Mouse (Mus musculus) hindbrain, embryonic 16.5 days (tissue): ENCODE results near the gene Ppp1r15a. TPM values are rescaled to one million over a fixed set of nuclear protein-coding genes. Genes with fewer than 3 reads are reported as not detected.
"Not testable (repeated sequence)": the region's sequence is repeated elsewhere in the genome, so short reads cannot be mapped to it uniquely, and the experiment has no call there.

Experiments used
- ATAC-seq: fragments of 200-750 bp; cut with Nextera tagmentation; 2 replicates; pipeline ENCODE4 v1.8.0; 2017; ENCODE audit warnings: moderate TSS enrichment, moderate library complexity
- H3K27ac ChIP-seq: fragments of 300-500 bp; sonication (generic); 2 replicates; pipeline ENCODE4 v1.5.1; 2014; ENCODE audit warnings: low read depth, mild to moderate bottlenecking, control low read depth, low read length, moderate library complexity
- H3K27me3 ChIP-seq: fragments of 300-500 bp; sonication (generic); replicated peaks from 2 replicates; pipeline ENCODE4 v1.6.1; 2014; ENCODE audit warnings: low read length; ENCODE audit not compliant: control insufficient read depth, insufficient read depth
- H3K36me3 ChIP-seq: fragments of 300-500 bp; sonication (generic); 2 replicates; pipeline ENCODE4 v1.6.1; 2014; ENCODE audit warnings: mild to moderate bottlenecking, low read length, moderate library complexity, mixed read lengths; ENCODE audit not compliant: control insufficient read depth, insufficient read depth
- H3K4me1 ChIP-seq: fragments of 300-500 bp; sonication (generic); 2 replicates; pipeline ENCODE4 v1.6.1; 2014; ENCODE audit warnings: low read depth, low read length; ENCODE audit not compliant: control insufficient read depth, insufficient read depth
- H3K4me2 ChIP-seq: fragments of 300-500 bp; sonication (generic); 2 replicates; pipeline ENCODE4 v1.6.1; 2014; ENCODE audit warnings: mild to moderate bottlenecking, low read length, control low read depth, moderate library complexity
- H3K4me3 ChIP-seq: fragments of 300-500 bp; sonication (generic); 2 replicates; pipeline ENCODE4 v1.5.1; 2014; ENCODE audit warnings: mild to moderate bottlenecking, low read length, control low read depth, moderate library complexity
- H3K9ac ChIP-seq: fragments of 300-500 bp; sonication (generic); 2 replicates; pipeline ENCODE4 v1.6.1; 2014; ENCODE audit warnings: low read depth, mild to moderate bottlenecking, control low read depth, low read length, moderate library complexity
- H3K9me3 ChIP-seq: fragments of 300-500 bp; sonication (generic); 2 replicates; pipeline ENCODE4 v1.6.1; 2014; ENCODE audit warnings: mild to moderate bottlenecking, low read length, moderate library complexity; ENCODE audit not compliant: control insufficient read depth
- WGBS: fragments of 180-500 bp; shearing (Covaris S2); extraction: QIAGEN DNeasy Blood & Tissue Kit; methylation state at CpG from one replicate; pipeline ENCODE4 v1.1.7; 2014; 5-methylcytosine and 5-hydroxymethylcytosine counted together
- polyA plus RNA-seq: library from polyadenylated mRNA; unstranded; fragments of >200 nt; fragmentation: Nextera tagmentation; extraction: Ambion mirVana; gene quantifications from 2 replicates; pipeline ENCODE4 v1.2.1, GENCODE M21; 2015

The Ppp1r15a gene
- polyA plus RNA-seq, 1 experiment from 2014 or later, result 18.2 TPM

DNA sequence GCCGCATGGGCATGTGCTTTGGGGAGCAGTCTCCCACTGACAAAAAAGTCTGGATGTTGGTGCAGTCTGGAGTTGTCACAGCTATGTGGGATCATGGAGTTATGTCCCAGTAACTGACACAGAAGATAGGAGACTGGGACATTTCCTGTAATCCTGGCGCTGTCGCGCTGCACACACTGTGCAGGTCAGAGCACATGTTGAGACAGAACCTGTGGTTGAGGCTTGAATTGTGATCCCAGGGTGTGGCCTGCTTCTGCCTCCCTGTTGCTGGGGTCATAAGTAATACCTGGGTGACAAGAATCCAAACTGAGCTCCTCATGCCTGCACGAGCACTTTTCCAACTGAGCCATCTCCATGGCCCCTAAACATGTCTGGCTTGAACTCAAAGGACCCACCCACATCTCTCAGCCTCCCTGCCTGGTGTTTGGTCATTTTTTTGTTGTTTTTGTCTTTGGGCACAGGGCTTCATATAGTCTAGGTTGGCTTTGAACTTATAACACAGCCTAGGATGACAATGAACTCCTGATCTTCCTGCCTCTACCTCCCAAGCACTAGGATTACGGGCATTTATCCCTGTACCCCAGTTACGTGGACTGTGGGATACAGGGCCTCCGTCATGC lies 33.7 kb downstream of the Ppp1r15a start:
- Histone ChIP-seq H3K27me3 (no peaks in the 10 kb centered on the region), H3K4me3 (no peak overlapping the region), H3K4me1 (peaks cover 8% of the 10 kb centered on the region), H3K36me3 (peaks cover 21% of the 10 kb centered on the region), H3K27ac (no peak overlapping the region), H3K9ac (no peak overlapping the region), H3K4me2 (no peak overlapping the region), H3K9me3 (no peaks in the 10 kb centered on the region)
- no peak for ATAC-seq
- WGBS, result 96% methylated on average over 8 of the region's 8 CpGs

DNA sequence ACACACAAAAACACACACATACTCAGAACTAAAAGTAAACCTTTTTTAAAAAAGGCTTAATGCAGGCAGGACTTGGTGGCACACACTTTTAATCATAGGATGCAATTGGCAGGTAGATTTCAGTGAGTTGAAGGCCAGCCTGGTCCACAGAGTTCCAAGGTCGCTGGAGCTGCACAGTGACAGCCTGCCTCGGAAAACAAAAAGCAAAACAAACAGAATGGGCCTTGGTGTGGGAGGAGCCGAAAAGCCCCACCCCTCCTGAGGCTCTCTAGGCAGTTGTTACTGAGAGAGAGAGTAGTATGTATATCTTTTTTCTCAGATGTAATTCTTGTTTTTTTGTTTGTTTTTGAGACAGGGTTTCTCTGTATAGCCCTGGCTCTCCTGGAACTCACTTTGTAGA lies 34.8 kb downstream of the Ppp1r15a start:
- Histone ChIP-seq H3K36me3 (peaks cover 17% of the 10 kb centered on the region), H3K9ac (peak overlapping the region; percentile 29; the same call in 1 of the 2 replicates), H3K9me3 (no peaks in the 10 kb centered on the region), H3K4me3 (no peak overlapping the region), H3K27me3 (no peaks in the 10 kb centered on the region), H3K27ac (no peak overlapping the region), H3K4me1 (peaks cover 8% of the 10 kb centered on the region), H3K4me2 (no peak overlapping the region)
- 25% methylated on average over 3 of the region's 3 CpGs for whole genome bisulfite sequencing
- ATAC-seq, result no peak

DNA sequence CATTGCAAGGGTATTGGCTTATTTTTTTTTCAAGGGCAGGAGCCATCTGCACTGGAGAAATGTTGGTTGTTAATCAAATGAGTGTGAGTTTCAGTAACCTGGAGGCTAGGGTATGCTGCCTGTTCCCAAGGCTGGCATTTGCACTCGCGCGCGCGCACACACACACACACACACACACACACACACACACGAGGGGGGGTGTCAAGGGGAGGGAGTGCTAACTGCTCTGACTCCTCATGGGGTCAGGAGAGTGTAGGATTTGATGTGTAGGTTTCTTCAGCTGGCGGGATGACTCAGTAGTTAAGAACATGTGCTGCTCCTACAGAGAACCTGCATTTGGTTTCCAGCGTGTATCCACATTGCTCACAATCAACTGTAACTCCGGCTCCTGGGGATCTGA lies 35.2 kb downstream of the Ppp1r15a start:
- Histone ChIP-seq H3K27ac (no peak overlapping the region), H3K9me3 (no peaks in the 10 kb centered on the region), H3K4me1 (peaks cover 8% of the 10 kb centered on the region), H3K9ac (peak overlapping the region; percentile 29; the same call in 1 of the 2 replicates), H3K4me3 (no peak overlapping the region), H3K4me2 (no peak overlapping the region), H3K36me3 (peaks cover 17% of the 10 kb centered on the region), H3K27me3 (no peaks in the 10 kb centered on the region)
- no peak for ATAC-seq
- WGBS, result 54% methylated on average over 9 of the region's 9 CpGs

DNA sequence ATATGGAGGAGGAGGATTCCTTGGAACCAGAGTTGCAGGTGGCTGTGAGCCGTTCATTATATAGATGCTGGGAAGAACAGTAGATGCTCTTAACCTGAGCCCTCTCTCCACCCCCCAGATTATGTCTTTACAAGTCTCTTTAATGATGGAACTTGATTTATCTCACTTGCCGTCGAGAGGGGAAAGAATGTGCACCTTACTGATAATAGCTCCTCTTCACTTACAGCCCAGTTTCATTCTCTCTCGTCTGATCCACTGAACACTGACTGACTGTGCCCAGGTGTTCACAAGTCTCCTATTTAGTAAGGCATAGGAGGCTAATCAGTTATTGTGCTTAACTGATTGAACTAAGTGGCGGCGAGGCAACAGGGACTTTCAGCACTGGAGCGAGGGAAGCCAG lies 36.5 kb downstream of the Ppp1r15a start:
- Histone ChIP-seq H3K4me3 (no peak overlapping the region), H3K9ac (no peak overlapping the region), H3K4me2 (no peak overlapping the region), H3K27ac (no peak overlapping the region), H3K4me1 (peaks cover 8% of the 10 kb centered on the region), H3K9me3 (no peaks in the 10 kb centered on the region), H3K27me3 (no peaks in the 10 kb centered on the region), H3K36me3 (peaks cover 12% of the 10 kb centered on the region)
- WGBS, result 84% methylated on average over 7 of the region's 7 CpGs
- ATAC-seq, result no peak

DNA sequence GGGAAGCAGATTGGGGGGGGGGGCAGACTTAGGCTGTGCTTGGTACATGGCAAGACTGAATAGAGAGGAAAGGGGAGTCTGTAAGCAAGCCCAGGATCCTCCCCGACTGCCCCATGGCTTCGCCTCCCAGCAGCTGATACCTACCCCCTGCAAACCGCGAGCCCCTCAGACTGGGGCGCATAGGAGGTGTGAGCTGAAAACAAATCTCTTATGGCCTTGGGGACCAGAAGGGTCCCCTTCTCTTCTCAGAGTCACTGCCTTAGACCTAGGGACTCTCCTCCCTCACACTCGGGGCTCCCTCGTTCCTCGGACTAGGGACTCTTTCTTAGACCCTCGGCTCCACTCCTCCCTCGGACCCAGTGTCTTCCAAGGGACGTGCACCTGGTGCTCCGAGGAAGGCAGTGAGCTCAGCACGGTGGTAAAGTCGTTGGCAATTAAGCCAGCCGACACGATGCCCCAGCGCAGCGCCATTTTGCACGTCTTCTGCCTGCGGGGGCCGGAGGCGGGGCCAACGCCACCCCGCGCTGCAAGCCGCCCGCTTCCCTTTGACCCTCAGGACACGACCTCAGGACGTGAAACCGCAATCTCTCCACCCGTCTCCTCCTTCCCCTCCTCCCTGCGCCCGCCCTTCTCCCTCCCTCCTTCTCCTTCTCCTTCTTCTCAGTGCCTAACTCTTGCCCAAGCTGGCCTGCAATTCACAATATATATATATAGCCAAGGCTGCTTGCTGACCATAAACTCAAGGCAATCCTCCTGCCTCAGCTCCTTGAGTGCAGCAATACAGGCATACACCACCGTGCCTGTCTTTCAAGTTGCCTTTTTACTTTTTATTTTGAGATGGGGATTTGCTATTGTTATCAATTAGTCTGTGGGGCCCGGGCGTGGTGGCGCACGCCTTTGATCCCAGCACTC lies 37.5 kb downstream of the Ppp1r15a start, which contains the start of gene Dhdh:
Gene Dhdh, minus strand, starts transcription at position 513 of the 912 bp plus-strand sequence.
- ATAC-seq, result peak; percentile 49
- H3K27me3 ChIP-seq, result no peaks in the 10 kb centered on the region
- H3K4me1 ChIP-seq, result peaks cover 8% of the 10 kb centered on the region
- WGBS, result 8% methylated on average over 38 of the region's 38 CpGs
- H3K36me3 ChIP-seq, result peaks cover 5% of the 10 kb centered on the region
- H3K9ac ChIP-seq, result peak within 1 kb of the TSS; percentile 75
- no peaks in the 10 kb centered on the region for H3K9me3 ChIP-seq
- peak within 1 kb of the TSS; percentile 49 for H3K4me3 ChIP-seq
- peak within 1 kb of the TSS; percentile 90 for H3K27ac ChIP-seq
- H3K4me2 ChIP-seq, result peak within 1 kb of the TSS; percentile 74

DNA sequence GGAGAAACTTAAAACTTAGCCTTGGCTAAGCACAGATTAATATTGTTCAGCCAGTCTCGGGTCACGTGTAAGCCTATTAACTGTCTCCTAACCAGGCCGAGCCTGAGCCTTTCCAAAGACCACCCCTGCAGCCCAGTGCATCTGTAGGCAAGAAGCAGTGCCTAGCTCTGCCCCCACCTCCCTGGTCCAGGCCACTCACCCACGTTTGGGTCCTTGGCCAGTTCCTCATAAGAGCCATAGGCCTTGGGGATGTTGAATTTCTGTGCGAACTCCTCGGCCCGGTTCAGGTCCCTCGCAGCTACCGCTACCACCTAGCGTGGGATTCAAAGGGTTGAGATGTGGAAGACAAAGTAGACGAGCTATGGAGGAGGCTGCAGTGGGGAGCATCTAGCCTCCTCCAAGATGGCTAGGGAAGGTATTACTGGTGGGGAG lies 38.2 kb downstream of the Ppp1r15a start:
- no peaks in the 10 kb centered on the region; the same call in 1 of the 2 replicates for H3K36me3 ChIP-seq
- peak overlapping the region; percentile 75 for H3K9ac ChIP-seq
- peak overlapping the region; percentile 74 for H3K4me2 ChIP-seq
- 25% methylated on average over 11 of the region's 11 CpGs for WGBS
- H3K27me3 ChIP-seq, result no peaks in the 10 kb centered on the region
- H3K4me1 ChIP-seq, result peaks cover 8% of the 10 kb centered on the region
- peak overlapping the region; percentile 90 for H3K27ac ChIP-seq
- H3K9me3 ChIP-seq, result no peaks in the 10 kb centered on the region
- ATAC-seq, result peak; percentile 83
- H3K4me3 ChIP-seq, result peak overlapping the region; percentile 49

DNA sequence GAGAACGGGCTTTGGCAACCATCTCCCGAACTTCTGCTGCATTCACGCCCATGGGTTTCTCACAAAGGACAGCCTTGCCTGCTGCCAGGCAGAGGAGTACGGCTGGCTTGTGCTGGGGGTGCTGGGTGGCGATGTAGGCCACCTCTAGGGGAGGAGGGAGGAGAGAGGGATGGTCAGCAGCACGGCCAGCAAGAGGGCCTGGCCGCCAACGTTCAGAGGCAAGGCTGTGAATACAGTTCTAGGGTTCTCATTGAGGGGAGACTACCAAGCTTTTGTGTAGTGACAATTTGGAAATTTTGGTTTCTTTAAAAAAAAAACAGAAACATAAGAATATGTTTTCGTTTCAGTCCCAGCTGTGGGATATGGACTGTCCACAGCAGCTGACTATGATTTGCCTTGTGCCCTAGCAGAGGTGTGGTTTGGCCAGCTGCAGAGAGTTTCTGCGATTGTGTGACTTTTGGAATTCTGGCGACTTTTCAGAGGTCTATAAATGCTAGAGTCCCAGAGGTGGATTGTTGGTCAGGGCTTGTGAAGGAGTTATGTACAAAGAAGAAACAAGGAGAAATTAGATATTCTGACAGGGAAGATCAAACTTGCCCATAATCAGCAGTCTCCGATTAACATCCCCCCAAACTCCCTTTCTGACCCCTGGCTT lies 39.2 kb downstream of the Ppp1r15a start, which contains the start of gene Gm45808:
Gene Gm45808, minus strand, starts transcription at position 51 of the 655 bp plus-strand sequence.
- ATAC-seq, result no peak
- Histone ChIP-seq H3K4me2 (no peak within 1 kb of the TSS), H3K4me3 (no peak within 1 kb of the TSS), H3K27ac (no peak within 1 kb of the TSS), H3K4me1 (peaks cover 8% of the 10 kb centered on the region), H3K9me3 (no peaks in the 10 kb centered on the region), H3K9ac (no peak within 1 kb of the TSS), H3K27me3 (no peaks in the 10 kb centered on the region), H3K36me3 (no peaks in the 10 kb centered on the region; the same call in 1 of the 2 replicates)
- WGBS, result 83% methylated on average over 12 of the region's 12 CpGs

DNA sequence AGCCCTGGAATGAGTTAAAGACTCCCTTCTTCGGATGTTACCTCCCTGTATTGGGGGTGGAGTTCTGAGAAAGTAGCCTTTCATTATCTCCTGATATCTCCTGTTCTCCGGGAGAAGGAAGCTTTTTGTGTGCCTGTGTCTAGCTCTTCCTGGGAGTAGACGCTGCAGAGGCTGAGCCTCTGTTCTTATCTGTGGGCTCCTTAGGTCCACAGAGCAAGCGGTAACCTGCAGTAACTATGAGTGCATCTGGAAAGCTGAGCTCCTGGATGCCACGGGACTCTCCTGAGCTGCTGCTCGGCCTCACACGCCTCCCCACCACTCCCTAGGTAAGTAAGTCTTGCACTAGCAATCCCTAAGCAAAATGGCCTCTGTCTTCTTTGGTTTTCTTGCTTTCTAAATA lies 39.9 kb downstream of the Ppp1r15a start:
- no peak overlapping the region for H3K27ac ChIP-seq
- no peak overlapping the region for H3K9ac ChIP-seq
- no peaks in the 10 kb centered on the region for H3K36me3 ChIP-seq
- no peak overlapping the region for H3K4me2 ChIP-seq
- 81% methylated on average over 7 of the region's 7 CpGs for WGBS
- no peaks in the 10 kb centered on the region for H3K9me3 ChIP-seq
- ATAC-seq, result no peak
- no peak overlapping the region for H3K4me3 ChIP-seq
- no peaks in the 10 kb centered on the region for H3K27me3 ChIP-seq
- peaks cover 8% of the 10 kb centered on the region for H3K4me1 ChIP-seq

DNA sequence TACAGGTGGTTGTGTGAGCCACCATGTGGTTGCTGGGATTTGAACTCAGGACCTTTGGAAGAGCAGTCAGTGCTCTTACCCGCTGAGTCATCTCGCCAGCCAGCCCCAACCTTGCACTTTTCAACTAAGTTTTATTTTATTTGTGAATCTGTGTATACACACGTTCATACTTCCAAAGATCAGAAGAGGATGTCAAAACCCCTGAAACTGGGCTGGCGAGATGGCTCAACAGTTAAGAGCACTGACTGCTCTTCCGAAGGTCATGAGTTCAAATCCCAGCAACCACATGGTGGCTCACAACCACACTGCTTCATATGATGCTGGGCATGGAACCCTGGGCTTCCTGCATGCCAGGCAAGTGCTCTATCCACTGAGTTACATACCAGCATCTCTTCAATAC lies 41.1 kb downstream of the Ppp1r15a start:
- not testable (repeated sequence) for H3K27ac ChIP-seq, H3K4me3 ChIP-seq, H3K4me1 ChIP-seq, H3K9ac ChIP-seq, H3K9me3 ChIP-seq, H3K27me3 ChIP-seq, H3K36me3 ChIP-seq, ATAC-seq, H3K4me2 ChIP-seq
- WGBS, result 90% methylated on average over 5 of the region's 5 CpGs
